Mouse (Mus musculus): ENCODE data around the gene Rnf225.

The Rnf225 gene

DNA sequence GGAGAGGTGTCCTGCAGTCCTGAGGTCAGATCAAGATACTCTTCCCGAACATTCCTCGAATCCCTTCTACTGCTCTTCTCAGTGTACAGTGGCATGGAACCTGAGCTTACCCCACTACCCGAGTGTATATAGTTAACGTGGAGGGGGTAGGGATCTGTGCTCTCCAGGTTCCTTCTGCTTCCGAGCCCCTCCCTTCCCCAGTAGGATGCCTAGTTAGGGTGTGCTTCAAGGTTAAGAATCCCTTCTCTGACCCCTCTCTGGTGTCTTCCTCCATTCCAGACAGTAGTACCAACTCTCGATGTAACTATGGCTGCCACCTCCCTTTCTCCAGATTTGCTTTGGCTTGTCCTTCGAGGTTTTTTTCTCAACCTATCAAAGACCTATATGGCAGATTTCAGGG is 53.1 kb downstream of the Rnf225 start:
- no peak for DNase-seq (ENCODE audit: low read depth, low spot score)
